Comparison of ENCODE assay signal across 7 mouse cellular contexts in genomic region chr5:110176362-110177020, GRCm38 (mm10). TPM values are rescaled to one million over a fixed set of nuclear protein-coding genes. Genes with fewer than 3 reads are reported as not detected.
A peak's percentile ranks its signal among the peaks of the same experiment; 100 is the strongest.
DNase-seq lines count a peak whose midpoint lies in the region; ATAC-seq lines count a peak whose summit lies in the region.

Gene Golga3 (plus strand): TSS chr5:110176701.

- peak; percentile 91 for DNase-seq in adrenal gland, postnatal 25 days
- DNase-seq in heart, adult 11 months, result peak; percentile 99
- DNase-seq in kidney, adult 18-20 months, result peak; percentile 93
- DNase-seq in limb, embryonic 11.5 days (ENCODE audit: low spot score), result peak; percentile 93
- peak; percentile 97 for DNase-seq in midbrain, embryonic 14.5 days
- DNase-seq in spleen, adult 18-20 months, result peak; percentile 86 to 92

- H3K4me2 ChIP-seq in embryonic facial prominence, embryonic 12.5 days (replicated peaks), result peak within 1 kb of the TSS; percentile 81
- peak within 1 kb of the TSS; percentile 73 for H3K4me2 ChIP-seq in limb, embryonic 11.5 days (ENCODE audit: low read depth, severe bottlenecking)
- H3K4me2 ChIP-seq in midbrain, embryonic 14.5 days (ENCODE audit: low read length), result peak within 1 kb of the TSS; percentile 90

- H3K9ac ChIP-seq in embryonic facial prominence, embryonic 12.5 days, result peak within 1 kb of the TSS; percentile 84
- peak within 1 kb of the TSS; percentile 76 for H3K9ac ChIP-seq in limb, embryonic 11.5 days (ENCODE audit: low read length)
- H3K9ac ChIP-seq in midbrain, embryonic 14.5 days (replicated peaks; ENCODE audit: low read length), result peak within 1 kb of the TSS; percentile 90

- no peaks in the 10 kb centered on the region for H3K9me3 ChIP-seq in embryonic facial prominence, embryonic 12.5 days
- H3K9me3 ChIP-seq in limb, embryonic 11.5 days (ENCODE audit: control insufficient read depth, low read length), result no peaks in the 10 kb centered on the region
- no peaks in the 10 kb centered on the region for H3K9me3 ChIP-seq in midbrain, embryonic 14.5 days (ENCODE audit: control insufficient read depth, low read length)

- peak within 1 kb of the TSS; percentile 95 for H3K4me3 ChIP-seq in embryonic facial prominence, embryonic 12.5 days
- H3K4me3 ChIP-seq in limb, embryonic 11.5 days (ENCODE audit: low read depth, low read length), result peak within 1 kb of the TSS; percentile 84
- H3K4me3 ChIP-seq in midbrain, embryonic 14.5 days (replicated peaks; ENCODE audit: low read depth, low read length), result peak within 1 kb of the TSS; percentile 91

- H3K27me3 ChIP-seq in embryonic facial prominence, embryonic 12.5 days, result no peaks in the 10 kb centered on the region
- no peaks in the 10 kb centered on the region for H3K27me3 ChIP-seq in limb, embryonic 11.5 days (ENCODE audit: control insufficient read depth, insufficient read depth, low read length)
- no peaks in the 10 kb centered on the region for H3K27me3 ChIP-seq in midbrain, embryonic 14.5 days (ENCODE audit: control insufficient read depth, insufficient read depth, low read length)

- peak within 1 kb of the TSS; percentile 73 for H3K27ac ChIP-seq in embryonic facial prominence, embryonic 12.5 days
- H3K27ac ChIP-seq in limb, embryonic 11.5 days (replicated peaks; ENCODE audit: low read depth, low read length), result 0 out of 2 replicates have a peak within 1 kb of the TSS, but pooled peaks have one; percentile 8
- H3K27ac ChIP-seq in midbrain, embryonic 14.5 days (replicated peaks; ENCODE audit: low read depth, low read length), result peak within 1 kb of the TSS; percentile 81

- WGBS in embryonic facial prominence, embryonic 12.5 days, result under 1% methylated on average over 41 of the region's 41 CpGs
- 0% methylated on average over 41 of the region's 41 CpGs for WGBS in limb, embryonic 11.5 days
- under 1% methylated on average over 41 of the region's 41 CpGs for WGBS in midbrain, embryonic 14.5 days

- peaks cover 8% of the 10 kb centered on the region; the same call in 1 of the 2 replicates for H3K4me1 ChIP-seq in embryonic facial prominence, embryonic 12.5 days
- no peaks in the 10 kb centered on the region for H3K4me1 ChIP-seq in limb, embryonic 11.5 days (ENCODE audit: control insufficient read depth, insufficient read depth, low read length)
- peaks cover 12% of the 10 kb centered on the region for H3K4me1 ChIP-seq in midbrain, embryonic 14.5 days (ENCODE audit: control insufficient read depth, insufficient read depth, low read length)

- ATAC-seq in embryonic facial prominence, embryonic 12.5 days (ENCODE audit: insufficient number of reproducible peaks, insufficient read depth, low FRiP score, low TSS enrichment), result peak; percentile 94
- peak; percentile 97 for ATAC-seq in limb, embryonic 11.5 days (ENCODE audit: insufficient number of reproducible peaks, low FRiP score, low TSS enrichment, low read depth)
- peak; percentile 99 for ATAC-seq in midbrain, embryonic 14.5 days (ENCODE audit: low FRiP score, low TSS enrichment)

- no peaks in the 10 kb centered on the region for H3K36me3 ChIP-seq in embryonic facial prominence, embryonic 12.5 days
- no peaks in the 10 kb centered on the region; the same call in 1 of the 2 replicates for H3K36me3 ChIP-seq in limb, embryonic 11.5 days (ENCODE audit: control insufficient read depth, insufficient read depth, low read length)
- H3K36me3 ChIP-seq in midbrain, embryonic 14.5 days (ENCODE audit: control insufficient read depth, insufficient read depth, low read length), result peaks cover 14% of the 10 kb centered on the region

RNA-seq across cellular contexts. Expression of gene Golga3, which starts in this region (rescaled TPM):
- total RNA-seq in adrenal gland, postnatal 25 days (2021), result 33.8 and 40.1 TPM in 2 replicates
- polyA plus RNA-seq in embryonic facial prominence, embryonic 12.5 days (2016; fragmentation: Nextera tagmentation; extraction: Ambion mirVana), result 26.7 and 28.3 TPM in 2 replicates
- 25.2 and 26.3 TPM in 2 replicates for polyA plus RNA-seq in limb, embryonic 11.5 days (2014; fragmentation: Nextera tagmentation; extraction: Ambion mirVana)
- polyA plus RNA-seq in midbrain, embryonic 14.5 days (2014; fragmentation: Nextera tagmentation; extraction: Ambion mirVana), result 21.2 and 29.4 TPM in 2 replicates

Comparison
In these comparisons a context has a peak if more than half of its experiments do, and no peak if none do; other contexts are left out.
1. Peak in every context shown above with its lines: DNase-seq, ATAC-seq, H3K4me3 ChIP-seq and H3K27ac ChIP-seq.
2. H3K27ac ChIP-seq: peak in every context shown above with its lines; median percentile 81 in midbrain, embryonic 14.5 days; 73 in embryonic facial prominence, embryonic 12.5 days; 8 in limb, embryonic 11.5 days.